Mouse (Mus musculus): ENCODE measurements at regions not wholly inside any gene's neighbourhood (a gene's known extent, or its start where the extent isn't known, plus 50 kb on each side); places are given as distances from the start of the nearest gene placed in this dataset.

DNA sequence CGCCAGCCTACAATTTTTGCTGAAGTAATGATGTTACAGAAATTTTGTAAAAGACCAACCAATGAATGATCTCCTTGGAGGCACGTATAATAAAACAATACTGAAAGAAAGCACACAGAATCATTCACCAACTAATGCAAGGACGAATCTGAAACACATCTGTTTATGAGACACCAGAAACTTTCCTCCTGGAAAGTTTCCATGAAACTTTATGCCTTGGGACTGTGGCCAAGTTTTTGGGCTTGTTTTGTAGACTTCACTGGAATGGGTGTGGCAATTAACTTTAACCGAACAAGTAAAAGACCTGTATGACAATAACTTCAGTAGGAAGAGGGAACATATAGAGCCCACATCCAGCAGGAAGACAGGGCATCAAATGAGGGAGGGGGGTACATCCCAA is 564.9 kb downstream of the Rpia start:
- TF ChIP-seq POLR2A (IDR thresholded peaks at IDR 0.05; ENCODE audit: extremely low read depth, insufficient read depth, low read length): no peak
- no peak for TF ChIP-seq CTCF (IDR thresholded peaks at IDR 0.05; ENCODE audit: extremely low read depth, insufficient read depth, low read length)

Data from cortical plate, adult 2 months (tissue).